ENCODE assay signal across 21 mouse cellular contexts in genomic region chr8:91518085-91518484, GRCm38 (mm10).
DNase-seq lines count a peak whose midpoint lies in the region; ATAC-seq and TF ChIP-seq lines count a peak whose summit lies in the region.
"Had no signal": no experiment of that assay in that cellular context is flagged by ENCODE, and none has a peak within 500 bp of the region (broad histone marks: within the 10 kb centered on the region; RNA-seq: fewer than 3 reads in every experiment).

No protein-coding gene starts in this region.

- TF ChIP-seq CTCF in thymus, adult 2 months (IDR thresholded peaks at IDR 0.05; ENCODE audit: borderline replicate concordance, control insufficient read depth, extremely low read depth, insufficient read depth, low read length, poor library complexity), result no peak

- intact Hi-C loops in heart, postnatal 36 days (cut with DNase I), result no loop called here

- no peak overlapping the region for H3K27ac ChIP-seq in heart, embryonic 11.5 days (ENCODE audit: low read depth, low read length)
- H3K27ac ChIP-seq in neural tube, embryonic 15.5 days (replicated peaks), result no peak overlapping the region
- no peak overlapping the region for H3K27ac ChIP-seq in embryonic facial prominence, embryonic 10.5 days (replicated peaks)
- H3K27ac ChIP-seq in thymus, adult 2 months (ENCODE audit: control insufficient read depth, insufficient read depth, low read length), result no peak overlapping the region
- H3K27ac ChIP-seq: embryonic facial prominence, embryonic 15.5 days; forebrain, embryonic 10.5 days; gastrocnemius, adult 2 months; heart, embryonic 13.5 days; hindbrain, embryonic 12.5 days had no signal

- TF ChIP-seq POLR2A in thymus, adult 2 months (IDR thresholded peaks at IDR 0.05; ENCODE audit: control insufficient read depth, extremely low read depth, insufficient read depth, low read length, poor library complexity), result no peak

- H3K9me3 ChIP-seq in heart, embryonic 11.5 days (replicated peaks; ENCODE audit: control insufficient read depth, low read length), result no peaks in the 10 kb centered on the region
- H3K9me3 ChIP-seq in neural tube, embryonic 15.5 days (replicated peaks), result no peaks in the 10 kb centered on the region
- no peaks in the 10 kb centered on the region for H3K9me3 ChIP-seq in embryonic facial prominence, embryonic 10.5 days
- H3K9me3 ChIP-seq: embryonic facial prominence, embryonic 15.5 days; forebrain, embryonic 10.5 days; heart, embryonic 13.5 days; hindbrain, embryonic 12.5 days had no signal

- no peak; the same call in 1 of the 2 replicates for ATAC-seq in heart, embryonic 11.5 days (replicated peaks; ENCODE audit: insufficient number of reproducible peaks, low FRiP score, low TSS enrichment)
- no peak for ATAC-seq in neural tube, embryonic 15.5 days (ENCODE audit: low FRiP score)
- ATAC-seq in megakaryocyte, adult 5-6 weeks (ENCODE audit: poor library complexity, severe bottlenecking), result 0 out of 2 replicates have a peak, but pooled peaks have one; percentile 15
- ATAC-seq: forebrain, embryonic 14.5 days had no signal

- DNase-seq in heart, postnatal 36 days, result no peak
- peak; percentile 27 for DNase-seq in neural tube, embryonic 10.5 days (ENCODE audit: extremely low spot score, low spot score)
- DNase-seq in kidney, adult 11 months, result no peak
- no peak for DNase-seq in embryonic facial prominence, embryonic 10.5 days (ENCODE audit: low spot score)
- DNase-seq in thymus, adult 2 months, result no peak
- DNase-seq: adrenal gland, postnatal 10 days; cerebellum, adult 11 months; cerebellum, adult 8-10 months; cerebellum, postnatal 36 days; gastrocnemius, adult 2 months; gastrocnemius, postnatal 25 days; heart, postnatal 4 days had no signal

- peak overlapping the region; percentile 11; the same call in 1 of the 2 replicates for H3K4me2 ChIP-seq in heart, embryonic 11.5 days
- H3K4me2 ChIP-seq in neural tube, embryonic 15.5 days, result no peak overlapping the region
- H3K4me2 ChIP-seq: embryonic facial prominence, embryonic 15.5 days; heart, embryonic 13.5 days; hindbrain, embryonic 12.5 days had no signal

- WGBS in heart, embryonic 11.5 days (ENCODE audit: insufficient replicate concordance), result 6% methylated on average over 6 of the region's 6 CpGs
- WGBS in neural tube, embryonic 15.5 days, result 26% methylated on average over 6 of the region's 6 CpGs
- 54% methylated on average over 6 of the region's 6 CpGs for WGBS in embryonic facial prominence, embryonic 10.5 days
- 86% methylated on average over 6 of the region's 6 CpGs for WGBS in thymus, adult 2 months

- no peaks in the 10 kb centered on the region for H3K27me3 ChIP-seq in heart, embryonic 11.5 days (ENCODE audit: control insufficient read depth, insufficient read depth, low read length)
- H3K27me3 ChIP-seq in neural tube, embryonic 15.5 days (replicated peaks), result peaks cover 32% of the 10 kb centered on the region
- H3K27me3 ChIP-seq in embryonic facial prominence, embryonic 10.5 days (replicated peaks; ENCODE audit: low read depth, poor library complexity, severe bottlenecking), result peaks cover 97% of the 10 kb centered on the region
- no peaks in the 10 kb centered on the region for H3K27me3 ChIP-seq in thymus, adult 2 months (ENCODE audit: control insufficient read depth, insufficient read depth, low read length)
- H3K27me3 ChIP-seq: embryonic facial prominence, embryonic 15.5 days; heart, embryonic 13.5 days had no signal

- peaks cover 31% of the 10 kb centered on the region for H3K4me1 ChIP-seq in heart, embryonic 11.5 days (ENCODE audit: control insufficient read depth, insufficient read depth, low read length)
- H3K4me1 ChIP-seq in neural tube, embryonic 15.5 days, result peaks cover 32% of the 10 kb centered on the region
- H3K4me1 ChIP-seq in embryonic facial prominence, embryonic 10.5 days, result peaks cover 62% of the 10 kb centered on the region
- H3K4me1 ChIP-seq in thymus, adult 2 months (replicated peaks; ENCODE audit: control insufficient read depth, insufficient read depth, low read length), result no peaks in the 10 kb centered on the region; the same call in 1 of the 2 replicates
- H3K4me1 ChIP-seq: embryonic facial prominence, embryonic 15.5 days had no signal

- no peaks in the 10 kb centered on the region for H3K36me3 ChIP-seq in heart, embryonic 11.5 days (ENCODE audit: control insufficient read depth, insufficient read depth, low read length)
- H3K36me3 ChIP-seq in neural tube, embryonic 15.5 days, result no peaks in the 10 kb centered on the region
- H3K36me3 ChIP-seq in embryonic facial prominence, embryonic 10.5 days (replicated peaks), result no peaks in the 10 kb centered on the region
- H3K36me3 ChIP-seq in thymus, adult 2 months (ENCODE audit: control insufficient read depth, insufficient read depth, low read length), result no peaks in the 10 kb centered on the region
- H3K36me3 ChIP-seq: hindbrain, embryonic 12.5 days had no signal

- H3K9ac ChIP-seq in heart, embryonic 11.5 days (ENCODE audit: low read depth, low read length), result no peak overlapping the region
- no peak overlapping the region for H3K9ac ChIP-seq in neural tube, embryonic 15.5 days (replicated peaks)
- H3K9ac ChIP-seq: embryonic facial prominence, embryonic 15.5 days; heart, embryonic 13.5 days; hindbrain, embryonic 12.5 days had no signal

- no peak overlapping the region for H3K4me3 ChIP-seq in heart, embryonic 11.5 days (ENCODE audit: low read depth, low read length)
- H3K4me3 ChIP-seq in neural tube, embryonic 15.5 days (replicated peaks), result no peak overlapping the region
- H3K4me3 ChIP-seq in embryonic facial prominence, embryonic 10.5 days, result no peak overlapping the region
- no peak overlapping the region for H3K4me3 ChIP-seq in thymus, adult 2 months (ENCODE audit: control insufficient read depth, insufficient read depth, low read length)
- H3K4me3 ChIP-seq: embryonic facial prominence, embryonic 15.5 days; erythroblast, embryonic 14.5 days; forebrain, embryonic 10.5 days; gastrocnemius, adult 2 months; heart, embryonic 13.5 days; hindbrain, embryonic 12.5 days had no signal
